Mouse (Mus musculus) splenic B cell, adult 2 months (primary cell): ENCODE results near the gene Lbx2.

ENCODE experiments used
- DNase-seq: peaks from one replicate; pipeline ENCODE4 v3.0.0-alpha.2; 2011; ENCODE audit warnings: low read depth, low spot score
- H3K27me3 ChIP-seq: 2 replicates; pipeline ENCODE4 v1.6.1; 2012; ENCODE audit warnings: mild to moderate bottlenecking, low read length, moderate library complexity, mixed read lengths; ENCODE audit not compliant: control insufficient read depth, poor library complexity, insufficient read depth, severe bottlenecking
- H3K36me3 ChIP-seq: 2 replicates; pipeline ENCODE4 v1.6.1; 2012; ENCODE audit warnings: mild to moderate bottlenecking, low read length, moderate library complexity, mixed read lengths; ENCODE audit not compliant: control insufficient read depth, poor library complexity, insufficient read depth, severe bottlenecking

Gene Lbx2

GRCm38 (mm10) chr6:83125331-83125730 is 39.2 kb downstream of the Lbx2 start, which contains the start of gene Ino80b:
TSS of gene Ino80b (minus strand) at chr6:83125431.
- no peak for DNase-seq
- no peaks in the 10 kb centered on the region for H3K36me3 ChIP-seq
- no peaks in the 10 kb centered on the region for H3K27me3 ChIP-seq

- no peak for DNase-seq
These were observed 41.3 kb downstream of the Lbx2 start for GRCm38 (mm10) chr6:83127419-83127818.

GRCm38 (mm10) chr6:83131469-83132034 is 45.4 kb downstream of the Lbx2 start:
- no peak for DNase-seq
- Histone ChIP-seq H3K36me3 (no peaks in the 10 kb centered on the region), H3K27me3 (peaks cover 2% of the 10 kb centered on the region; the same call in 1 of the 2 replicates)

More at GRCm38 (mm10) chr6:83127419-83127818, 41.3 kb downstream of the Lbx2 start:
- Histone ChIP-seq H3K36me3 (no peaks in the 10 kb centered on the region), H3K27me3 (no peaks in the 10 kb centered on the region)

- H3K36me3 ChIP-seq = no peaks in the 10 kb centered on the region
- no peak for DNase-seq
- H3K27me3 ChIP-seq = peaks cover 2% of the 10 kb centered on the region; the same call in 1 of the 2 replicates
These were observed 46.2 kb downstream of the Lbx2 start for GRCm38 (mm10) chr6:83132176-83132919.

GRCm38 (mm10) chr6:83134226-83134625 is 48.1 kb downstream of the Lbx2 start:
- peaks cover 2% of the 10 kb centered on the region for H3K27me3 ChIP-seq
- no peak for DNase-seq
- no peaks in the 10 kb centered on the region for H3K36me3 ChIP-seq

- DNase-seq = no peak
- H3K27me3 ChIP-seq = peaks cover 2% of the 10 kb centered on the region
- H3K36me3 ChIP-seq = no peaks in the 10 kb centered on the region
These were observed 48.9 kb downstream of the Lbx2 start, which contains the start of gene Rtkn for GRCm38 (mm10) chr6:83134951-83135513. TSS of gene Rtkn (plus strand) at chr6:83135463.

GRCm38 (mm10) chr6:83135571-83136161 is 49.5 kb downstream of the Lbx2 start:
- no peak for DNase-seq
- H3K36me3 ChIP-seq = no peaks in the 10 kb centered on the region
- peaks cover 2% of the 10 kb centered on the region for H3K27me3 ChIP-seq

GRCm38 (mm10) chr6:83136291-83136880 is 50.2 kb downstream of the Lbx2 start:
- no peak for DNase-seq
- H3K36me3 ChIP-seq = no peaks in the 10 kb centered on the region

GRCm38 (mm10) chr6:83136881-83137575 is 50.9 kb downstream of the Lbx2 start:
- DNase-seq = no peak
- no peaks in the 10 kb centered on the region for H3K36me3 ChIP-seq
- peaks cover 2% of the 10 kb centered on the region for H3K27me3 ChIP-seq

More at GRCm38 (mm10) chr6:83136291-83136880, 50.2 kb downstream of the Lbx2 start:
- H3K27me3 ChIP-seq = peaks cover 2% of the 10 kb centered on the region

GRCm38 (mm10) chr6:83137576-83137950 is 51.4 kb downstream of the Lbx2 start:
- no peaks in the 10 kb centered on the region for H3K36me3 ChIP-seq
- H3K27me3 ChIP-seq = peaks cover 2% of the 10 kb centered on the region
- no peak for DNase-seq
